Mouse (Mus musculus): Measurements from ENCODE around the gene Tns1.

The Tns1 gene

DNA sequence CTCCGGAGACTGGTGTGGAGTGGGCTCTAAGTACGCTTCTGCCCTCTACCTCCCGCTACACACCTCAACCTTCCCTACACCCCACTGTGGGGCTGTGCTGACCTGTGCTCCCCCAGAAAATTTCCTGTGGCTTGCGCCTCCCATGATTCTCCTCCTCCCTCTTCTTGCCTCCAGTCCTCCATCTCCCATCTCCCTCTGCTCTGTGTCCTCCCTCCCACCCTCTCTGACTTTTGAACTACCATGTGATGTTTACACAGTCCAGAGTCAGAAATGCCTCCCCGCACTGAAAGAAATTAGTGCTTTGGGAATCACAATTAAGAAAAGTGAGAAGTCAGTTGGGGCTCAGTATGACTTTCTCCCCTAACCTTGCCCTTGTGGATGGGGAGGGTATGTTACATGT is 64.7 kb downstream of the Tns1 start:
- no peak for DNase-seq (ENCODE audit: low read depth, low spot score)

GRCm38 (mm10) chr1:74058771-74059170 is 65.5 kb downstream of the Tns1 start:
- no peak for DNase-seq (ENCODE audit: low read depth, low spot score)

- DNase-seq (ENCODE audit: low read depth, low spot score) = no peak
These were observed 65.9 kb downstream of the Tns1 start for GRCm38 (mm10) chr1:74058309-74058708.

GRCm38 (mm10) chr1:74057501-74057900 is 66.7 kb downstream of the Tns1 start:
- DNase-seq (ENCODE audit: low read depth, low spot score) = no peak

- no peak for DNase-seq (ENCODE audit: low read depth, low spot score)
These were observed 68.7 kb downstream of the Tns1 start for GRCm38 (mm10) chr1:74055552-74055951.

DNA sequence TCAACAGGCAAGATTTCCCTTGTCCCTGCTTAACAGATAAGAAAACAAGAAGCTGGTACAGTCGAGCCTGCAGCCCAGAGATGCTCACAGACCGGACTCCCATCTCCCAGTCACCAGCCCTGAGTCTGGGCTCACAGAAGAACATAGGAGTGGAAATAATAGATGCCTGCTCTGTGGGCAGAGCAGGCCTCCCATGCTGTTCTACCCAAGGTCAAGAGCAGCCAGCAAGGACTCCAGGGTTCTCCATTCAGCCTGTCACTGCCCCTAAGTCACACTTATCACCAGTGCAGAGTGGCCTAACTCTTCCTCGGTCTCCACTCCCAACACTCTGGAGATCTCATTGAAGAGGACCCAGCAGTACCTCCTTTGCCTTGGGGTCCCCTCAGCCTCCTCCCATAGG is 69.8 kb downstream of the Tns1 start:
- DNase-seq (ENCODE audit: low read depth, low spot score) = no peak

DNA sequence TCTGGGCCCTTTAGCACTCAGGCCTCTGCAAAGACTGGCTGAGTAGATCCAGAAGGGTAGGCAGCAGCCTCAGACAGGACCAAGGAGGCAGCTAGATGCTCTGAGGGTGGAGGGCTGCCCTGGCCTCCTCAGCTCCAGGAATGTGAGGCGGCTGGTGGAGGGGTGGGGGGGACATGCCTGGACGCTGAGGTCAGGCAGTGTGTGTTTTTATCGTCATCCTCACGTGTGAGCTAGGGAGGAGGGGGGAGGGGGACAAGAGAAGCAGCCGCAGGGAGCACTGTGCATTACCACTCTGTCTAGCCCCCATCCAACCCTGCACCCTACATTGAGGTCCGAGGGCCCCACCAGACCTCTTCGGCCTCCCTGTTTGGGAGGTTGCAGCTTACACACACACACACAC is 70.2 kb downstream of the Tns1 start:
- DNase-seq (ENCODE audit: low read depth, low spot score) = peak; percentile 81

- no peak for DNase-seq (ENCODE audit: low read depth, low spot score)
These were observed 71.2 kb downstream of the Tns1 start for GRCm38 (mm10) chr1:74053068-74053467.

GRCm38 (mm10) chr1:74051349-74051748 is 72.9 kb downstream of the Tns1 start:
- DNase-seq (ENCODE audit: low read depth, low spot score) = no peak

DNA sequence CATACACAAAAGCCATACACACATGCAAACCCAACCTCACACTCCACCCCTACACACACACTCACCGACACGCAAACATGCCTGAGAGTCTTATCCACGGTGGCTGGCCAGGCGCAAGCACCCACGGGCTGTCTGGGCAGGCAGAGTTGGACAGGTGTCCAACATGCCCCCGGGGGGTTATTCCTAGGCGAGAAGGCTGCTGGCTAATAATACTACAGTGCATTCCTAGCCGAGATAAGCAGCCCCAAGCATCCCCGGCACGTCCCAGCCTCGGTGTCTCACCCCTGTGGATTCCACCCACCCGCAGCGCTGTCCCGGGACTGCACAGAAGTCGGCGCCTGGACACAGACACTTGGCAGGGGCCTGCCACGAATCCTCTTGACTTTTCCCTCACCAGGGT is 74.8 kb downstream of the Tns1 start:
- no peak for DNase-seq (ENCODE audit: low read depth, low spot score)

- no peak for DNase-seq (ENCODE audit: low read depth, low spot score)
These were observed 76.5 kb downstream of the Tns1 start for GRCm38 (mm10) chr1:74047722-74048121.

- DNase-seq (ENCODE audit: low read depth, low spot score) = no peak
These were observed 76.9 kb downstream of the Tns1 start for GRCm38 (mm10) chr1:74047311-74047710.

DNA sequence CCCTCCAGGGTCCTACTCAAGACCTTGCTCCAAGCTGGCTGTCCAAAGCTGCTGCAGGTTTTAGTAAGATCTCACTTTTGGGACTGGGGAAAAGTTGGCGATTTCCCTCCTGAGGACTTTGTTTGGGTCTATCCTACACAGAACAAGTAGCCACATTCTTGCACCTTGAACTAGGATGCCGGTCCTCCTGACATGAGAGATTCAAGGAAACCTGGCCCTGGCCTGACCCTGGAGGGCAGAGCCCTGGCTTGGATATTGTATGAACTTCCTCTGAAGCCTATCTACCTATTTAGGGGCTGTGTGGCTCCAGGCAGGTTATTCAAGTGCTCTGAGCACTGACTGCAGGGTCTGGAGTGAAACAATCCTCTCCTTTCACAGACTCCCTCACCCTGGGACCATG is 79.2 kb downstream of the Tns1 start:
- DNase-seq (ENCODE audit: low read depth, low spot score) = no peak

DNA sequence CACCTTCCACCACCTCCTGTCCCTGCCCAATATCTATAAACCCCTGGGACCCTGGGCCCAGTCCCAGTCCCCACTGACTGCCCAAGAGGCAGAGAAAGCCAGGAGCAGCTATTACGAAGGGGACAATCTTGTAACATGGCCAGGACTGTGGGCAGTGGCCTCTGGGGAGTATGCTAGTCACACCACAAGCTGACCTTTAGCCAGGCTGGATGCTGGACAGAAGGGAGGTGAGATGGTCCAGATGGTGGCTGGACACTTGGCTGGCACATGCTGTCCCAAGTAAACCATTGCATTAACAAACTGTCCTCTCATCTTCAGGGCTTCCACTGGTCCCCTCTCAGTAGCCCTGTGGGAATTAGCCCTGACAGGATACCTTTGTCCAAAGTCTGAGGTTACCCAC is 79.8 kb downstream of the Tns1 start:
- DNase-seq (ENCODE audit: low read depth, low spot score) = no peak

GRCm38 (mm10) chr1:74043584-74044105 is 80.6 kb downstream of the Tns1 start:
- no peak for DNase-seq (ENCODE audit: low read depth, low spot score)

- no peak for DNase-seq (ENCODE audit: low read depth, low spot score)
These were observed 81.4 kb downstream of the Tns1 start for GRCm38 (mm10) chr1:74042711-74043467.

DNA sequence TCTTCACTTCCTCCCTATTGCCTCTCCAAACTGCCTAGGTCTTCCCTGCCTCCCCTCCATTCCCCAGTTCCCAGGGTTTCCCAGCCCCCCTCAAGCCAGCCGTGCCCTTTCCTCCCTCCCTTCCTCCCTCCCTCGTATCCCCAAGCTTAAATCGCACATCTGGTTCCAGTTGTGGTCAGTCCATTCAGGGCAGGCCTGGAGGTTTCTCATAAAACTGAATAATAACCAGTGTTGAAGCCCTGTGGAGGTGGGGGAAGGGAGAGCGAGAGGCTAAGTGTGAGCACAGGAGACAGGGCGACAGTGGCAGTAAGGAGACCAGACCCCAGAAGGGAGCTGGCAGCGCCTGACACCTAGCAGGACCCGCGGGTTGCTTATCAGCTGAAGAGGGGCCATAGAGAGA is 82.6 kb downstream of the Tns1 start:
- DNase-seq (ENCODE audit: low read depth, low spot score) = peak; percentile 73

- no peak for DNase-seq (ENCODE audit: low read depth, low spot score)
These were observed 83.1 kb downstream of the Tns1 start for GRCm38 (mm10) chr1:74041178-74041577.

- no peak for DNase-seq (ENCODE audit: low read depth, low spot score)
These were observed 87.5 kb downstream of the Tns1 start for GRCm38 (mm10) chr1:74036560-74037390.

GRCm38 (mm10) chr1:74035912-74036489 is 88.2 kb downstream of the Tns1 start:
- no peak for DNase-seq (ENCODE audit: low read depth, low spot score)

GRCm38 (mm10) chr1:74035487-74035886 is 88.8 kb downstream of the Tns1 start:
- no peak for DNase-seq (ENCODE audit: low read depth, low spot score)

DNA sequence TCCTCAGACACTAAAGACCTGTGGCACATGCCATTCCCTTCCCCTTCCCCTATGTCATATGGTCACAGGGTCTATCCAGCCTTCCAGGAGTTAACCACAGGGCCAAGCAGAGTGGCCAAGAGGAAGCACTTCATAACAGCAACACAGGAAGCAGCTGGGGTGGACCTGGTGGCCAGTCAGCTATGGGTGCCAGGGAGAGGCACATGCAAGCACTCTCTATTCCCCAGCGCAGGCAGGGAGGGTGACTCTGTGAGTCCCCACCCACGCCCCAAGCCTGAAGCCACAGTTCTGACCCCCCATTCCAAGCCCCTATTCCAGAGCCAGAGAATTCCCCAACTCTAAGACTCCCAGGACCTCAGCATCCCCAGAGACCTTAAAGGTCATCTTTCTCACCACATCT is 89.5 kb downstream of the Tns1 start:
- no peak for DNase-seq (ENCODE audit: low read depth, low spot score)
